Mouse (Mus musculus) erythroblast, embryonic 14.5 days (primary cell): Measurements from ENCODE around the gene Tjp1.

ENCODE experiments used
- GATA1 ChIP-seq: IDR thresholded peaks from 2 replicates; pipeline ENCODE4 v1.6.1; 2012; ENCODE audit warnings: low read length, inconsistent platforms, mixed read lengths
- TAL1 ChIP-seq: IDR thresholded peaks from 3 replicates; pipeline ENCODE4 v1.6.1; 2012; ENCODE audit warnings: low read length, inconsistent platforms, mixed read lengths

- TF ChIP-seq GATA1 (no peak), TAL1 (no peak)
These were observed 146.9 kb downstream of the Tjp1 start for GRCm38 (mm10) chr7:65380716-65381115.
